Mouse (Mus musculus) small intestine, adult 2 months (tissue): ENCODE results near the gene N4bp2.

Experiments
- CTCF ChIP-seq: fragments of 200-500 bp; IDR thresholded peaks from 2 replicates; pipeline ENCODE4 v1.5.1; 2012; ENCODE audit warnings: low read depth, mild to moderate bottlenecking, control low read depth, inconsistent platforms, low read length, moderate library complexity, mixed read lengths; ENCODE audit not compliant: insufficient replicate concordance, insufficient read length; ENCODE audit errors: extremely low read depth
- POLR2A ChIP-seq: fragments of 200-500 bp; IDR thresholded peaks from 2 replicates; pipeline ENCODE4 v1.6.1; 2012; ENCODE audit warnings: low read depth, mild to moderate bottlenecking, control low read depth, inconsistent platforms, low read length, moderate library complexity

GRCm38 (mm10) chr5:65867380-65868116 is 104.2 kb downstream of the N4bp2 start:
- TF ChIP-seq CTCF (no peak), POLR2A (no peak)
